Mouse (Mus musculus): ENCODE data around the gene Dhcr24.

Gene Dhcr24

DNA sequence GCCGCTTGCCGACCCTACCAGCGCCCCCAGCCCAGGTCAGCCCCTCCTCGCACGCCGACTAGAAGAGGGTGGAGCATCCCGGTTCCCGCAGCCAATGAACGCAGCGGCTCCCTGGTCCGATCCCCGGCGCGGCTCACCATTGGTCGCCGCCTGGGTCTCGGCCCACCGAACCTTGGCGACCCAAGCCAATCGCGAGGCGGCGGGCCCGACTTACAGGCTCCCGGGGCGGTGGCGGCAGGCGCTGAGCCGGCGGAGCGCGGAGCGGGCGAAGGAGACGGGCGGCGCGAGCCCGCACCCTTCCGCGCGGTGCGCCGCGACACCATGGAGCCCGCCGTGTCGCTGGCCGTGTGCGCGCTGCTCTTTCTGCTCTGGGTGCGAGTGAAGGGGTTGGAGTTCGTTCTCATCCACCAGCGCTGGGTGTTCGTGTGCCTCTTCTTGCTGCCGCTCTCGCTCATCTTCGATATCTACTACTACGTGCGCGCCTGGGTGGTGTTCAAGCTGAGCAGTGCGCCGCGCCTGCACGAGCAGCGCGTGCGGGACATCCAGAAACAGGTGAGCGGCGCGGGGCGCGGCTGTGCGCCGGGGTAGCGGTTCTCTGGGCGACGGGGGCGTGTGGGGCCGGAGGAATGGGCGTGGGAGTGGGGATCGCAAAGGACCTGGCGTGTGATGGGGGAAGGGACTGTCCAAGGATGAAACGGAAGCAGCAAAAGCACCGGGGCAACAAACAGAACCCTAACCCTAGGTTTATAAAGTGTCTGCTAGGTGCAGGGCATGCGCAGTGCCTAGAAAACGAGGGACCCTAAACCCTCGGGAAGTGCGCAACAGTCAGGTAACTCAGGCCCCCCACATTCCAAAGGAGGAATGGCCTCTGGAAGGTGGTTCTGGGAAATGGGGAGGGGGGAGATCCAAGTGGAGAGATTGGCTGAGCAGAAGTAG lies at the start of gene Dhcr24:
Gene Dhcr24 (plus strand): TSS at position 193 of the 936 bp plus-strand sequence.
- peak; percentile 88 for DNase-seq (ENCODE audit: low read depth)

DNA sequence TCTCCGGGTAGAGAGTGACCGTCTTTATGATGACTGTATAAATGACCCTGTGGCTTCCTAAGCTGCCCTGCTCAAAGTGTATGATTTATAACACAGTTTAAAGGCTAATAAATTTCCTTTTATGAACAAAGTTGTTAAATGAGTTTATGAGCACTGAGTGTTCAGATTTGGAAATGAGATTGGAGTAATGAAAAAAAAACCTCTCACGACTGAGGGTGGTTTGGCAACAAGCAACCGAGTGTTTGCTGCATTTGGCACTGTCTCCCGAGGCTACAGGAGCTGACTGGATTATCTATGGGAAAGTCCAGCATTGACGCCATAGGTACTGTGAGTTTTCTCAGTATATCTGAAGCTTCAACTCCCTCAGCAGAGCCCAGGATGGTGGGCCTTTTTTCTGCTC lies 46.2 kb upstream of the Dhcr24 start:
- no peak for DNase-seq (ENCODE audit: low read depth)

DNA sequence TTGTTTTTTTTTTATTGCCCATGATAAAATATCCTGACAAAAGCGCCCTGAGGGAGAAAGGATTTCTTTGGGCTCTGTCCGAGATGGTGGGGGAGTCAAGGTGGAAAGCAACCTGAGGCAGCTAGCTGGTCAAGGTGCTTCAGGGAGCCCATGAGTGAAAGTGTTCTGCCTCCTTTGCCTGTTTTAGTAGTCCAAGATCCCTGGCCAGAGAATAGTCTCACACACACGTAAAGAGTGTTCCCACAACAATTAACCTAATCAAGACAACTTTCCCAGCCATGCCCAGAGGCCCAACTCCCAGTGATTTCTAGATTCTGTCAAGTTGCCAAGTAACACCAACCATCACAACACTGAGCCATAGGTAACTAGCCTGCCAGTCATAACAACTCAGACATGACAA lies 38.3 kb upstream of the Dhcr24 start:
- DNase-seq (ENCODE audit: low read depth), result no peak

DNA sequence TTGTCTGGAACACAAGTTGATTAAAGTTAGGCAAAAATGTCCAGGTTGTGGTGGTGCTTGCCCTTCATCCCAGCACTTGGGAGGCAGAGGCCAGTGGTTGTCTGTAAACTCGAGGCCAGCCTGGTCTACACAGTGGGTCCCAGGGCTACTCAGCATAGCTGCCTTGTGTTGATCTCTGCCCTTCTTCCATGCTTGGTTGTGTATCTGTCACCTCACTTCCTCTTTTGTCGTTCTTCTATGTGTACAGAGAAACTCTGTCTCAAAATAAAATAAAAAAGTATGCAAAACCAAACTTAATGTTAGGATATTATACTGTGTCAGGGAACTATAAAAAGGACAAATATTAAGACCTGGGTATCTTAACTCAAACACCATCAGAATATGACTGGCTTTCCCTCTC lies 36.7 kb upstream of the Dhcr24 start:
- no peak for DNase-seq (ENCODE audit: low read depth)

DNA sequence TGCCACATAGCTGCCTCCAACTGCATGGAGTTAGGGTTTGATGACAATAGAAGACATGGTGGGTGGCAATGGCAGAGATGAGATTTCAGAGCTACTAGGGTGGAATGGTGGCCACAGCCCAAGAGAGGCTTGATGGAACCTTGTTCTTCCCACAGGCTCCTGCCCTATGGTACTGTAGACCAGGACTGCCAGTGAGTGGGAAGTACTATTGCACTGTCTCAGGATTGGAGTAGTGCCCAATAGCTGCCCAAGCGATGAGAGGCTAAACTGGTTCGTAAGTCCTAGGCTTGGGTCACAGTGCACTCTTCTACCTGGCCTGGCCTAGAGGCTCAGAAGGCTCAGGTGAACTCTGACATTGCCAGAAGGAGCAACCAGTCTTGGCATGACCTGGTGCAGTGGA lies 35.8 kb upstream of the Dhcr24 start:
- no peak for DNase-seq (ENCODE audit: low read depth)

DNA sequence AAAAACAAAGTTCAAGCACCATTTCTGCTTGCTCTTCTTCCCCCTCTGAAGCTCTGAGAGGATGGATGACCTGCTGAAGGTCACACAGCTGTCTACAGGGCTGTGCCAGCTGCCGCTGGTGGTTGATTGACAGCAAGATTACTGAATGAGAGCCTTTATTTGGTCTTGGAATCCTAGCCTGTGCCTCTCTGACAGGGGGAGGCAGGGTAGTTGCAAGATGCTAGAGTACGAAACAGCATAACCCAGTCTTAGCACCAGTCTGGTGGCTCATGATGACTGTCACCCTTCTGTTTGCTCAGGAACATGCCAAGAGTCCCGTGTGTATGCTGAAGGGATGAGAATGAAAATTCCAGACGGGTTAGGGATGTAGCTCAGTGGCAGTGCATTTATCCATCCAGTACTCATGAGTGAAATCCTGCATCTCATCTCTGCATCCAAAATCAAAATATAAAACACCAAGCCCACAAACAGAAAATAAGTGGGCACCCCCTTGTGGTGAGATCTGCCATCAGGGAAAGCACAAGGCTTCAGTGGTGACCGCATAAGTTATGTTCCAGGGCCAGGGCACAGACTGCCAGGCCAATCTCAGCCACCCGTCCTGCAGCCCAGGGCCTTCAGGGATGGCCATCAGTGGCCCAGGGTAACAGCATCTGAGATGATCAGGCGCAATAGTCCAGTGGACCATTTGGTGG lies 32.8 kb upstream of the Dhcr24 start:
- DNase-seq (ENCODE audit: low read depth), result no peak

DNA sequence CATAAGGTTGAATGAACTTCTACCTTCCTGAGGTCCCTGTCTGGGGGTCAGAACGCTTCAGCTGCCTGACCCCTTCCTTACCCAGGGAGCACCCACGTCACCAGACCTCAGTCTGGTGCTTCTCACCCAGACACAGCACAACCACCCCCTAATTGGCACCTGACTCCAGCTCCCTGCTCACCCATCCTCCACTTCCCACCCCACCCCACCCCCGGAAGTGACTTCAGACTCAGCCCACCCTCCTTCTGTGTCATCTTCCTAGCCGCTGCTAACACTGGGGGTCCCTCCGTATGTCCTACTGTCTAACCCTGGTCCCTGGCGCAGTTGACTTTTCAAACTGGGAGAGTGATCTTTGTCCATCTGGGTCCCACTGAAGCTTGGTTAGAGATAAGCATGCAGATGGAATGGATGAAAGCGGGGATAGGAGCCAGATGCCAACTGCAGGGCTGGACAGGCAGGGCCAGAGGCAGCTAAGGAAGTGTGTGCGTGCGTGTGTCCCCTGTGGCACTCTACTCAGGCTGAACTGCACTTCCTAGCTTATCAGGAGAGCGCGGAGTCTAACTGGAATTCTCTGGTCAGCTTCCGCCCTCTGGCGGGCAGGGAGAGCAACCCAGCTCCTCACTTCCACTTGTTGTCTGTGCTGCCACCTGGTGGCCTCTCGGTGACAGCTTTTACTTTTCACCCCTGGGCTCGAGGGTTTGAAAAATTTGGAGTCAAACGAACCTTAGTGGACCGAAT lies 31.3 kb upstream of the Dhcr24 start:
- DNase-seq (ENCODE audit: low read depth), result peak; percentile 90

DNA sequence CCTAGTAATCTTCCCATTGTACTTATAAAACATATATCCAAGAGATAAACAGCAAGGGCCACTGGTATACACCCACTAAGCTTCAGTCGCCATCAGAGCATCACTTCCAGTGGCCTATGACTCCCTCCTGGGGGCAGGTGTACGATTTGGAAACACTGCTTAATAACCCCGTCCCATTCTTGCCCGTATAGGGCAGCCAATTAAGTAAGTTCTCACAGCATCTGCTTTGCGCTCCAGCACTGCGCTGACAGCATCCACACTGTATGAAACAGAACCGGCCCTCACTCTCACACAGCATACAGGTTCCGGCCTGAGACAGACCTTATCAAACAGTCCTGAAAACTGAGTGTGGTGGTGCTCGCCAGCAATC lies 30.7 kb upstream of the Dhcr24 start:
- no peak for DNase-seq (ENCODE audit: low read depth)

DNA sequence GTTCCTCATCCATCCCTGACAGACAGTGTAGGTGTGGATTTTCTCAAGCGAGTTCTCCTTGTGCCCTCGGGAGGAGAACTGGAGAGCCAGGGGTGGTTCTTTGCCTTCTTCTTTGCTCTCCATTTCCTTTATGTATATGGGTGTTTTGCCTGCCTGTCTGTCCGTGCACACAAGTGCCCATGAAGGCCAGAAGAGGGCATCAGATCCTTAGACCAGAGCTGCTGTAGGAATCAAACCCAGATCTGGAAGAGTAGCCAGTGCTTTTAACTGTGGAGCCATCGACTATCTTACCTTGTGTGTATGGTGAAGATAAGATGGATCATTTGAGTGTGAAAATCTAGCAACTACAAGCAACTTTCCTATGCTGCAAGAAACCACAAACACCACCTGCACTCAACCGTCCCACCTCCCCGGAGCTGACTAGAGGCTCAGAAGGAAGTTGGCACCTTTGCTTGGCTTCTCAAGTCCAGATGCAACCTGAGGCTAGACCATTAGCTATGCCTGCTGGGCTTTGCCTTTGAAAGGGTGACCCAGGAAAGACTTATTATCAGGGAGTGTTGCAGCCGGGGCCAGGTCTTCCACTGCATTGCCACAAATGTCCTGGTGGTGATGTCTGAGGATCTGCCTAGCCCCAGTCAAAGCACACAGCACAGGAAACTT lies 27.3 kb upstream of the Dhcr24 start:
- no peak for DNase-seq (ENCODE audit: low read depth)

DNA sequence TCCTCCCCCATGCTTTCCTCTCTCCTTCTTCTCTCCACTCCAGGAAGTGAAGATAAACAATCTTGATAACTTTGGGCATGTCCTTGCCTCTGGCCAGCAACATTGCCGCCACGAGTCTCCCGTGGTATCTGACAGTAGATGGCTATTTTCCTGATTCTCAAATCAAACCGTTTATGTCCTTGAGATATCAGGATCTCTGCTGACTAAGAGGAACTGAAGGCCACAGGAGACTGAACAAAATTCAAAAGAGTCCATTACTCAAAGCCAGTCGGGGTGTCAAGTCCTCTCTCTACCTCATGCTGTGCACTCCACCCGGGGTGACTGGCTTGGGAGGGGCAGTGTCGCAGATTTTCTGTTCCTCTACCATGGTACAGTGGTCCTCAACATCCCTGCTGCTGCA lies 26.6 kb upstream of the Dhcr24 start:
- DNase-seq (ENCODE audit: low read depth), result no peak

DNA sequence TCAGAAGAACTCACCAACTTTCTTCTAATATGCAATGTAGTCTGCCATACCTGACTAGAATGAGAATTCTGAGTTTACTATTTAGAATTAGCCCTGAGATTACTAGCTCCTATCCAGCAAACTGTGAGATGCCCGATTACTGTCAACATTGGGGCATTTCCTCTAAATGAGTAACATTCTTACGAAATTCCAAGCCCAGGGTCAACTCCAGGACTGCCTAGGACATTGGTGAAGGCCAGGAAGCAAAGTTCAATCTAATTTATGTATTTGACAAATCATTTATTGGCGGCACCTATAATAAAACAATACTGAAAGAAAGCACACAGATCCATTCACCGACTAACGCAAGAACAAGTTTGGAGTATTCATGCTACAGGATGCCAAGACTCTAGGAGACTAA lies 21.1 kb upstream of the Dhcr24 start:
- DNase-seq (ENCODE audit: low read depth), result no peak

DNA sequence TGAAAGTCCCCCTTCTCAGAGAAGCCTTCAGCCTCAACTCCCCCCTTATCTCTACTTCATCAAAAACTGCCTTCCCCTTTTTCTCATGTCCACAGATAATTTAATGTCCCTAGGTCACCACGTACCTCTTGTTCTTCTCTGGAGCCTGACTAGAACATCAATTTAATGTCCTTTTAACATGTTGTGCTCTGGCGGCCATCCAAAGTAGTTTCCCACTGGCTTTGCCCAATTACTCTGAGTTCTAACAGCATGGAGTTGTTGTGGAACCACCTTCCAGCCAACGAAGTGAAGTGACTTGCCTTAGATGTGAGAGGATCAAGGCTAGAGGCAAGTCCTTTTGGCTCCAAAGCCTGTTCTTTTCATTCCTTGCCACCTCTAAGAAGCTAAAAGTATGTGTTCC lies 19.3 kb upstream of the Dhcr24 start:
- no peak for DNase-seq (ENCODE audit: low read depth)

DNA sequence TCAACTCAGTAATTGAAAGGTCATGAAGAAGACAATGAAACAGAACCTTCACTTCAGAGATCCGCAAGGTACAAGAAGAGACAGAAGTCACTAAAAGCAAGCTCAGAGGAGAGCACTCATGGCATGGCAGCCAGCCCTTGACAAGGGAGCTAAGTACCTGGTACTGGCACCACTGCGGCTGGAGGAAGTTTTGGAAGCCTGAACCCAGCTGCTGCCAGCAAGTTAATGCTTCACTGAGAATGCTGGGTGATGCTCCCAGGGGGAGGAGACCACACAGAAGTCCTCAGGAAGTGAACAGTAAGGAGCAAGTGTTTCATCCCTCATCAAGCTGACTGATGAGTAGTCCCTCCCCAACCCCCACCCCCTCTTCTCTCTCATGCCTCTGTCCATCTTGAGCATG lies 18.6 kb upstream of the Dhcr24 start:
- no peak for DNase-seq (ENCODE audit: low read depth)

DNA sequence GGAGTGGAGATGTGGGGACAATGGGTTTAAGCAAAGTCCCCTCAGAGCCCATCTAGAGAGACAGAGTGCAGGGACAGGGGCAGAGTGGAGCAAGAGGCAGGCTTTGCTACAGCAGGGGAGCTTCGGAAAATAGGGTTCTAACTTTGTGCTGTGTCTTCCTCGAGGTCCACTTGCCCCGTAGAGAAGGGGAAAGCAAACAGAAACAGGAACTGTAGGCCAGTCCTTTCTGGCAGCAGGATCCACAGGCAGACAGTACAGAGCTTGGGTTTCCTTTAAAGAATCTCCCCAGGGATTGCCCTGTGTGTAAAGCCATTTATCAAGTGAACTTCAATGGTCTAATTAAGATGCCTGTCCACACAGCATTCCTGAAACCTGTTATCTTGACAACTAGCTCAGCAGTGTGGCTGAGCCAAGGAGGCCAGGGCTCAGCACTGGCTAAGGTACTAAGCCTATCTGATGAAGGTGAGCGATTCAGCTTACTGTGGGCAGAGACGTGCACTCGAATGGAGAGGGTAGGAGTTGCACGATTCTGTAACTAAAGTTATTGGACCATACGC lies 14.9 kb upstream of the Dhcr24 start:
- DNase-seq (ENCODE audit: low read depth), result no peak

DNA sequence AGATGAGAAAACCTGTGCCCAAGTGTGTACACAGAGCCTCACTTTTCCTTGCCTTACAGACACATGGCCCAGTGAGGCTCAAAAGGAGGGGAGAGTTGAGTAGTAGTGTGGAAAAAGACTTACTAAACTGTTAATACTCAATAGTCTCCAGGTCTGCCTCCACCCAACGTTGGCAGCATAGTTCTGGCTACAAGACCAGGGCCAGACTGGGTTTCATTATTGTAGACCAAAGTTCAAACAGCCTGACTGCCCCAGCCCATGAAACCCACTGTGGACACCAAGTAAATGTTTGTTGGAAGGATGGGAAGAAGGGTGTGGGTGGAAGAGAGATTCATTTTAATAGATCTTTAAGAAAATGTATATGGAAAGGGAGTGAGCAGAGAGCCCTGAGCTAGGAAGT lies 13.9 kb upstream of the Dhcr24 start:
- no peak for DNase-seq (ENCODE audit: low read depth)

DNA sequence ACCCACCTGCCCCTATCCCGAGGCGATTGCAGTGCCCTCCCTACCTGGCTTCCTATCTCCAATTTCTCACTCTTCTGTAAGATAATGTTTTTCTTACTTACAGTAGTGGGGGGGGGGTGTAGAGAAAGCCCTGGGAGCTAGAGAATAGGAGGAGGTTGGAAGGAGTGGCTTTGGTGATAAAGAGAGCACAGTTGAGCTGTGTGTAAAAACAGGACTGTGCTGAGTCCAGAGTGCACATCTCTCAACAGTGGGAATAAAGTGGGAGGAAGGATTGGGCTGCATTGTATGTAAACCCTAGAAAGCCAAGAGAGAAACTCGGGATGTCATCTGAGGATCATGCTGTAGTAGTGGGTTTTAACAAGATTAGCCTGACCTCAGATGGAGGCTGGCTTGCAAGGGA lies 12.7 kb upstream of the Dhcr24 start:
- no peak for DNase-seq (ENCODE audit: low read depth)

DNA sequence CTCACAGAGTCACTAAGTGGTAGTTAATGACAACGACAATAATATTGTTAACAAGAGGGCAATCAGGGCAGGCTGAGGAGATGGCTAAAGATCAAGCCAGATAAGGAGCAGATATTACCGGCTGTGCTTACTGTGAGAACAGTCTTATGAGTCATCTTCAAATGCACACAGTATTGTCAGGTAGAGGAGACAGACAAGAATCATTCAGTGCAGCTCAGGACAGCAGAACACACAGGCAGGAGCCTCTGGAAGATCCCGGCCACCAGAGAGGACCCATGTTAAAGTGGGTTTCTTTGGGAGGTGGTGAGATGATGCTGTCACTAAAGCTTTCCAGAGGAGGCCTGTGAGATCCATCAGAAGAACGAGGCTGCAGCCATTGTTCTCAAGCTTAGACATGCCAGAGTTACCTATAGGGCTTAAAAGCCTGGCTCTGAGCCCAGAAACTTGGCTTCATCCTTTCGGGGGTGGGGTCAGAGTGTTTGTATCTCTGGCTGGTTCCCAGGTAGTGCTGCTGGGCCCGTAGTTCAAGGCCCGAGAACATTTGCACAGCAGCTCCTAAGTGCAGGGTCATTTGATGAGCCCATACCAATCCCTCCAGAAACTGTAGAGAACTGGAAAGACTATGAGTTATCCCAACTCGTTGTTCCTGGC lies 10.2 kb upstream of the Dhcr24 start:
- no peak for DNase-seq (ENCODE audit: low read depth)

DNA sequence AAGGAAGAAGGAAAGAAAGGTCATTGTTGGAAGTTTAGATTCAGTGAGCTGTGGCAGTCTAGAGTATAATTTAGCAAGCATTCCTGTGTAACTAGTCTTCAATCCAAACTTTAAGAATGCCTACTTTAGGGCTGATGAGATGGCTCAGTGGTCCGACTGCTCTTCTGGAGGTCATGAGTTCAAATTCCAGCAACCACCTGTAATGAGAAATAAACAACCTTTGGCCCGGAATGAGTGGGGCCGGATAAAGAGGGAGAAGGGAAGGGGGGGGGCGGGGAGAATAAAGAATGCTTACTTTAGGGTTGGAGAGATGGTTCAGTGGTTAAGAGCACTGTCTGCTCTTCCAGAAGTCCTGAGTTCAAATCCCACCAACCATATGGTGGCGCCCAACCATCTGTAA lies 3.6 kb upstream of the Dhcr24 start:
- DNase-seq (ENCODE audit: low read depth), result no peak

DNA sequence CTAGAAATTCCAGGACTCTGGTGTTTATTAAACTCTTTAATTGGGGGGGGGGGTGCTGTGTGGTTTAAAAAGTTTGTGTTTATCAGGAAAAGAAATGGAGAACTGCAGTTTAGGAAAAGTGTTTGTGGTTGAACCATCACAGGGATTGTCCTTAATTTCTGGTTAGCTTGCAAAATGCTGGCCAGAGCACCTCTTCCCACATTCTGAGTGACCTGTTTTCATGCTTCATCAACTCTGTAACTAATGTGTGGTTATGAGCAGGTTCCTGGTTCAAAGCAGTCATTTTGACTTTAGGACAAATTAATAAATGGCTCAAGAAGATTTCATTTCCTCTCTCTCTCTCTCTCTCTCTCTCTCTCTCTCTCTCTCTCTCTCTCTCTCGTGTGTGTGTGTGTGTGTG lies 2.9 kb upstream of the Dhcr24 start:
- DNase-seq (ENCODE audit: low read depth), result no peak

DNA sequence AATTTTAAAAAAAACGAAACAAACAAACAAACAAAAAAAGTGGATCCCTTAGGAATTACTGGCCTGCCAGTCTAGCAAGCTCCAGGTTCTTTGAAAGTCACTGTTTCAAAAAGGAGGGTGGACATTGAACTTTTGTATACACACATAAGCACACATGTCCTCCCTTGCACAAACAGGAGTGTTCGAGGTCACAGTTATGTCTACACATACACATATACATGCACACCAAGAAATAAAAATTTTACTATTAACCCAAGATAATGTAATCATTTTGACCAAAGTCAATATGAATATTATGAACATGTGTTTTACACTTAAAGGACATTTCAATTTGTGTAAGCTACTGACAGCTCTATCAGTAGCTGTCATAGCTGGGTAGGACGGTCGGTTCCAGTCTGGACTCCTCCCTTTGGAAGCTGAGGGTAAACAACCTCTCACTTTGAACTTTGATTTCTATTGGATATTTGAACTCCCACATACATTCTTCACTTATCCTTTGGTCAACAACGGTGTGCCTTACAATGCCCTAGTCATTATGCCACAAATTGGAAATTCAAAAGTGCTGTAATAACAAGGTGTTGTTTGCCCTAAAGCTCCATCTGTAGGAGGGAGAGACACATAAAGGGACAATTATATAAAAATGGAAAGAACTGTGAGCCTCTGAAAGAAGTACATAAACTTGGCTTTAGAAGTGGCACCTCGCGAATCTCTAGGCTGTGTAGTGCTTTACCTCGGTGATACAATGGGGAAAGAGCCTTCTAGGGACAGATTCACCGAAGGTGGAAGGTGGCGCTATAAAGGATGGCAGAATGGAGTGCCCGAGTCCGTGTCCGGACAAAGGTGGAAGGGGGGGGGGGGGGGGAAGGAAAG lies 1.3 kb upstream of the Dhcr24 start:
- no peak for DNase-seq (ENCODE audit: low read depth)
